In genomic region chr3:83885163-83885562, GRCm38 (mm10) we compare ENCODE assay signal across 17 mouse cellular contexts. TPM values are rescaled to one million over a fixed set of nuclear protein-coding genes. Genes with fewer than 3 reads are reported as not detected.
DNase-seq lines count a peak whose midpoint lies in the region; ATAC-seq and TF ChIP-seq lines count a peak whose summit lies in the region.
"Had no signal": no experiment of that assay in that cellular context is flagged by ENCODE, and none has a peak within 500 bp of the region (broad histone marks: within the 10 kb centered on the region; RNA-seq: fewer than 3 reads in every experiment).

No protein-coding gene starts in this region.

- no peak overlapping the region for H3K27ac ChIP-seq in liver, adult 2 months (replicated peaks; ENCODE audit: insufficient read depth, low read depth, low read length)
- peak overlapping the region; percentile 26; the same call in 1 of the 2 replicates for H3K27ac ChIP-seq in bone marrow macrophage, adult 2 months (ENCODE audit: insufficient read depth, low read depth, low read length)
- H3K27ac ChIP-seq in lung, postnatal 0 days (ENCODE audit: low read length), result no peak overlapping the region
- H3K27ac ChIP-seq: intestine, embryonic 15.5 days; limb, embryonic 12.5 days had no signal

- intact Hi-C loops in gastrocnemius, postnatal 14 days (cut with DNase I; ENCODE audit: low total_unique reads), result no loop called here

- ATAC-seq in lung, postnatal 0 days, result peak; percentile 91
- peak; percentile 95 for ATAC-seq in neutrophil, adult 5-6 weeks (ENCODE audit: extremely low read depth, insufficient number of reproducible peaks, low FRiP score, poor library complexity, severe bottlenecking)
- ATAC-seq: forebrain, postnatal 0 days; intestine, embryonic 15.5 days had no signal

- no peak overlapping the region for H3K9ac ChIP-seq in liver, adult 2 months (ENCODE audit: low read depth, low read length)
- no peak overlapping the region for H3K9ac ChIP-seq in lung, postnatal 0 days (replicated peaks; ENCODE audit: low read depth)
- H3K9ac ChIP-seq: forebrain, postnatal 0 days; heart, embryonic 12.5 days; intestine, embryonic 15.5 days; limb, embryonic 12.5 days had no signal

- TF ChIP-seq EP300 in lung, postnatal 0 days (IDR thresholded peaks at IDR 0.05), result peak; percentile 69; the same call in 1 of the 2 replicates

- H3K27me3 ChIP-seq in liver, adult 2 months (ENCODE audit: control insufficient read depth, insufficient read depth, low read length), result no peaks in the 10 kb centered on the region
- no peaks in the 10 kb centered on the region for H3K27me3 ChIP-seq in lung, postnatal 0 days (replicated peaks; ENCODE audit: insufficient read depth, low read length)
- H3K27me3 ChIP-seq: heart, embryonic 12.5 days; intestine, embryonic 15.5 days had no signal

- no peak overlapping the region for H3K4me3 ChIP-seq in liver, adult 2 months (ENCODE audit: insufficient read depth, low read depth, low read length)
- no peak overlapping the region for H3K4me3 ChIP-seq in bone marrow macrophage, adult 2 months (ENCODE audit: insufficient read depth, low read length)
- H3K4me3 ChIP-seq in lung, postnatal 0 days (ENCODE audit: low read depth, low read length), result no peak overlapping the region
- H3K4me3 ChIP-seq: heart, embryonic 12.5 days; intestine, embryonic 15.5 days; limb, embryonic 12.5 days had no signal

- H3K4me1 ChIP-seq in liver, adult 2 months (ENCODE audit: control insufficient read depth, insufficient read depth, low read length), result no peaks in the 10 kb centered on the region
- H3K4me1 ChIP-seq in bone marrow macrophage, adult 2 months (ENCODE audit: control insufficient read depth, insufficient read depth, low read length), result peaks cover 20% of the 10 kb centered on the region
- H3K4me1 ChIP-seq in lung, postnatal 0 days (ENCODE audit: insufficient read depth, low read depth, low read length), result no peaks in the 10 kb centered on the region
- H3K4me1 ChIP-seq: heart, embryonic 12.5 days; intestine, embryonic 15.5 days had no signal

- no peaks in the 10 kb centered on the region for H3K36me3 ChIP-seq in liver, adult 2 months (ENCODE audit: control insufficient read depth, insufficient read depth, low read length)
- H3K36me3 ChIP-seq in lung, postnatal 0 days (ENCODE audit: insufficient read depth, low read length), result no peaks in the 10 kb centered on the region
- H3K36me3 ChIP-seq: heart, embryonic 12.5 days; intestine, embryonic 15.5 days; limb, embryonic 12.5 days had no signal

- no peaks in the 10 kb centered on the region for H3K79me2 ChIP-seq in liver, adult 2 months (ENCODE audit: control insufficient read depth, insufficient read depth, low read length)

- TF ChIP-seq CTCF in liver, adult 2 months (IDR thresholded peaks at IDR 0.05; ENCODE audit: low read depth, low read length), result no peak
- TF ChIP-seq CTCF in bone marrow macrophage, adult 2 months (IDR thresholded peaks at IDR 0.05; ENCODE audit: low read depth, low read length), result no peak
- TF ChIP-seq CTCF in lung, postnatal 0 days (IDR thresholded peaks at IDR 0.05), result no peak

- H3K4me2 ChIP-seq in lung, postnatal 0 days (replicated peaks; ENCODE audit: low read depth, low read length), result no peak overlapping the region
- H3K4me2 ChIP-seq: heart, embryonic 12.5 days; intestine, embryonic 15.5 days; limb, embryonic 12.5 days had no signal

- DNase-seq in liver, adult 2 months (ENCODE audit: extremely low read depth, low read depth, low spot score), result peak; percentile 15
- no peak for DNase-seq in liver
- DNase-seq in lung, postnatal 0 days (ENCODE audit: low spot score), result peak; percentile 80
- no peak for DNase-seq in urinary bladder, postnatal 25 days (ENCODE audit: low spot score)
- DNase-seq in gastrocnemius, postnatal 14 days, result no peak
- no peak for DNase-seq in layer of hippocampus, adult 8-10 months (ENCODE audit: low spot score in 2 of 2)
- DNase-seq: adrenal gland, postnatal 25 days; B cell, adult 2 months; forebrain, postnatal 0 days; heart, postnatal 4 days; kidney, postnatal 10 days; right cerebral cortex, postnatal 4 days had no signal

- 51% methylated on average over 2 of the region's 2 CpGs for WGBS in liver, adult 2 months
- WGBS in lung, postnatal 0 days, result 38% methylated on average over 2 of the region's 2 CpGs

- H3K9me3 ChIP-seq in lung, postnatal 0 days (ENCODE audit: low read length), result no peaks in the 10 kb centered on the region
- H3K9me3 ChIP-seq: heart, embryonic 12.5 days; intestine, embryonic 15.5 days; limb, embryonic 12.5 days had no signal

- TF ChIP-seq POLR2A in liver, adult 2 months (IDR thresholded peaks at IDR 0.05; ENCODE audit: extremely low read depth, insufficient read depth, low read length), result no peak
- TF ChIP-seq POLR2A in bone marrow macrophage, adult 2 months (IDR thresholded peaks at IDR 0.05; ENCODE audit: borderline replicate concordance, low read depth, low read length), result no peak

RNA-seq across cellular contexts. Expression of gene Tlr2, which starts 43.6 kb away (rescaled TPM):
- total RNA-seq in liver, adult 2 months (2014; rRNA removed), result 2.0 and 2.4 TPM in 2 replicates
- polyA plus RNA-seq in liver, adult 2 months (2012; rRNA removed), result 0.56 and 1.1 TPM in 2 replicates
- polyA plus RNA-seq in bone marrow macrophage, adult 2 months (2012; ENCODE audit: insufficient read depth, insufficient read length, missing spikeins), result 120 and 121 TPM in 2 replicates
- 7.7 and 12.5 TPM in 2 replicates for polyA plus RNA-seq in lung, postnatal 0 days (2015; fragmentation: Nextera tagmentation; extraction: Ambion mirVana)
- total RNA-seq in neutrophil, adult 5-6 weeks (2017), result 49.6 and 54.5 TPM in 2 replicates
- 1 to 10 TPM; 1.4 TPM for total RNA-seq in gastrocnemius, postnatal 14 days (2021)
- total RNA-seq in layer of hippocampus, adult 8-10 months (2022), result 1 to 10 TPM in 3 of 4 experiments, under 1 TPM in 1; 0.47 to 7.3 (median 2.8) TPM

Comparison
In these comparisons a context has a peak if more than half of its experiments do, and no peak if none do; other contexts are left out.
1. DNase-seq: peak in liver, adult 2 months (single experiment) and lung, postnatal 0 days (single experiment); none in liver (single experiment), urinary bladder, postnatal 25 days (single experiment), gastrocnemius, postnatal 14 days (single experiment) and layer of hippocampus, adult 8-10 months (0 of 2).